Mouse (Mus musculus) E14TG2a.4 (cell line): ENCODE results near the gene Prpf38b.

Source experiments
- CTCF ChIP-seq: conservative IDR thresholded peaks from 2 replicates; pipeline ENCODE4 v1.5.1; 2014; ENCODE audit warnings: low read length
- NANOG ChIP-seq: IDR thresholded peaks from 2 replicates; pipeline ENCODE4 v1.6.1; 2014; ENCODE audit warnings: borderline replicate concordance, low read length, mixed read lengths

DNA sequence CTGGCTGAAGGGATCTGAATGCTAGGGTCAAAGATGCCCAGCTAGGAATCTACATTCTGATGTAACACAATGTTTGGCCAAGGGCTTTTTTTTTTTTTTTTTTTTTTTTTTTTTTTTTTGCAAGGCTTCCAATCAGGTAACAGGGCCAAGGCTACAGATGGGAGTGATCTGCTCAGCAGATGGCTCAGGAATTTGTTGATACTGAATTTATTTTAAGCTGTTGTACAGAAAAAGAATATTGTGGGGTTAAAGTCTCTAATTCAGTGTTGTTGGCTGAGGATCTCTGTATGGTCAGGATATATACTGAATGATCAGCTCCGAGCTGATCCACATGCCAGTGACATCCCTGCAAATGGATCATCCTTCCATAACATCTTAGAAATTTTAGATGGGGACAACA lies 4.5 kb upstream of the Prpf38b start:
- no peak for TF ChIP-seq CTCF
- TF ChIP-seq NANOG: no peak
